Mouse (Mus musculus): ENCODE measurements around the gene Neurl1a. TPM values are rescaled to one million over a fixed set of nuclear protein-coding genes. Genes with fewer than 3 reads are reported as not detected.
"Not testable (repeated sequence)": the region's sequence is repeated elsewhere in the genome, so short reads cannot be mapped to it uniquely, and the experiment has no call there.

The Neurl1a gene
- under 1 TPM; 0.20 to 0.47 TPM for polyA plus RNA-seq (2017; shearing (Covaris generic))

DNA sequence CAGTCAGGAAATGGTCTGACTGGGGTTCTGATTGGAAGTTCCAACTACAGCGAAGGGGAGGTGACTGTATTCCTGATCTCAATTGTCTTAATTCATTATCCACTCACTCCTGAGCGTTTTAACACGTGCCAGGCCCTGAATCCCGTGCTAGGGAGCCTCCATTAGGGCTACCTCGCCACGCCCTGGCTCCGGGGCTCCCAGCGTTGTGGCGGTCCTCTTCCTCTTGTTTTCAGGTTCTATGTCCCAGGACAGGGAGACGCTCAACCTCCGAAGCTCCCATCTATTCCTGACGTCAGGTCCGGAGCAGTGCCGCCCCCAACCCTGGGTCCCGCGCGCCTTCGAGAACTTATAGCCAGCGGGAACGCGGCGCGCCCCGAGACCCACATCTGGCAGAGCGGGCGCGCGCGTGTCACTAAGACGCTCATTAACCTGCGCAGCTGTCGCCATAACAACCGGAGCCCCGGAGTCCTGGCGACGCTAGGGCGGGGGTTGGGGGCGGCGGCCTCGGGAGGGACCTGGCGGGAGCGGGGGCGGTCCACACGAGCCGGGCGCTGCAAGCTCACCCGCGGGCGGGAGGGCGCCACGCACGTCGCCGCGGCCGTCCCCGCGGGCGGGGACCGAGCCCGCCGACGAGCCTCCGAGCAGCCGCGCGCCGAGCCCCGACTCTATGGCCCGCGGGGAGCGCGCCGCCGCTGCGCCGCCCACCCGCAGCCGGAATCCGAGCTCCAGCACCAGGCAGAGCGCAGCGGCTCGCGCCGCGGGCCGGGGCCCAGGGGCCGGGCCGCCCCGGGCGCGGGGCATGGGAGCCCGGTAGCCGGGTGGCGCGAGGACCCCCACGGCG, at the start of gene Neurl1a:
Neurl1a (plus strand) TSS at position 390 of the 841 bp plus-strand sequence.
- no peak for ATAC-seq

DNA sequence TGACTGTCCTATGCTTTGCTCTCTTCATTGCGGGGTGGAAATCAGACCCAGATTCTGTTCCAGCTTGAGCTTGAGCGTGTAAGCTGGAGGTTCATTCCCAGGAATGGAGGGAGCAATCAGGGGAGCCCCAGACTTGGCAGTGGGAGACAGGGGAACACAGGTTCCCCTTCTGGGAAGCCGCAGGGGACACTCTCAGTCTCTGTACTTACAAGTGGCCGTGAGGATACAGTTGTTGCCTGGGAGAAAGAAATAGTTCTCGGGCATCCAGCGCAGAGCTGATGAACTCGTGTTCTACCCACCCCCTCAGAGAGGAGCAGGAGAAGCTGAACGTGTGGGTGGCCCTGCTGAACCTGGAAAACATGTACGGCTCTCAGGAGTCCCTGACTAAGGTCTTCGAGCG, 49.8 kb upstream of the Neurl1a start:
- no peak for ATAC-seq

DNA sequence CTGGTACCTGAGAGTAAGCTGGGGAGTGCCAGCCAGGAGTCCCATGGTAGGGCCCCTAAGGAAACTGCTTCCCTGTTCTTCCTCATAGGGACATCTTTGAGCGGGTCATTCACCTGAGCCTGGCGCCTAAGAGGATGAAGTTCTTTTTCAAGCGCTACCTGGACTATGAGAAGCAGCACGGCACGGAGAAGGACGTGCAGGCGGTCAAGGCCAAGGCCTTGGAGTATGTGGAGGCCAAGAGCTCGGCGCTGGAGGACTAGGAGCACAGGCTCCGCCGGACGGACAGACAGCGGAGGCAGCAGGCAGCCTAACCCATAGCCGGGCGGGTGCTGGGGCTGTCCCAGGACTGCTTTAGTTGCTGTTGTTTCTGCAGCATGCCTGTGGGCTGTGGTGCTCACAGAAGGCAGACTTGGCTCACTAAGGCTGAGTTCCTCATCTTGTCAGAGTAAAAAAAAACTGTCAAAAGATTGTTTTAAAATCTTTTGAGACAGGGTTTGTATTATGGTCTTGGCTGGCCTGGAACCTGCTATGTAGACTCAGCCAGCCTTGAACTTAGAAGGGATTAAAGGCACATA, 48.0 kb upstream of the Neurl1a start:
- ATAC-seq: no peak

DNA sequence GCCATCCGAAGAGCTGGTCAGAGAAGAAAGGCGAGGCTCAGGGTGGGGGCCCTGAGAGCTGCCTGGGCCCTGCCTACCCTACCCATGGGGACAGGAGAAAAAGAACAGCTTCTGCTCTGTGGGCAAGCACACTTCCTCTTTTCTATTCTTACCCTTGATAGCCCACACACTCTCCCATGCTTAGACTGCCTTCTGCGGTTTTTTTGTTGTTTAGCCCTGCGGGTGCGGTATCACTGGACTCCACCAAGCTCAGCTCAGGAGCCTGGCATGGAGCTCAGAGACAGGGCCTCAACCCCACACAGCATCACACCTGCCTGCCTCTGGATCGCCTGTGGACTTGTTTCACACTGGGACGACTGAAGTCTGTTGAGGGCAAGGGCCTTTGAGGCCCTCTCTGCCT, 45.5 kb upstream of the Neurl1a start:
- ATAC-seq: no peak

DNA sequence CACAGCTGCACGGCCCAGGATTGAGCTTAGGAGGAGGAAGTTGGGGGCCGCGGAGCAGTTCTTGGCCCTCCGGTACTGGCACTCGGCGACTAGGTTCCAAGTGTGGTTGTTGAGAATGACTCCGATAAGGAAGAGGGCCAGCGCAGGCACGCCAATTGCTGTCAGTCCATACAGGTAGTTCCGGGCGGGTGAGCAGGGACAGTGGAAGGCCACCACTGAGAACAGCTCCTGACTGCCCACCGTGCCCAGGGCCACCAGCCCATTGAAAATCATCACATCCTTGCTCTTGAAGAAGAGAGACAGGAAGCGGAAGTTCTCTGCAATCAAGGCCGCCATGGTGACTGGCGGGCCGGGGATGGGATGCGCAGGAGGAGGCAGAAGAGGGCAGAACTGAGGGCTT, 43.1 kb upstream of the Neurl1a start:
- ATAC-seq: no peak

DNA sequence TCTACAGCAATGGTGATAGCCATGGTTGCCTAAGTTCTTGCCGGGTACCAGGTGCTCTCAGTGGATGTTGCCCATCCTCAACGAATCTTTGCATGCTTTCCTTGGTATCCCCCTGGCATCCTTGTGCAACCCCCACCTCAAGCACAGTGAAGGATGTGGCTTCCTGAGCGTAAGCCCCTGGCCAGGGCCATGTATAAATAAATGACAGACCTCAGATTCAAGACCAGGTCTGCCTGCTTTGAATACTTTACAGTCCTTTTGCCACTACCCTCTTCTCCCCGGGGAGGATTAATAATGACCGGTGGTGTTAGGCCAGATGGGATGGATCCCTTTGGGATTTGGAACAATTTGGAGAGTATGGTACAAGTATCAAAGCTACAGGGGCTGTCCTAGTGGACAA, 42.5 kb upstream of the Neurl1a start:
- ATAC-seq: no peak

DNA sequence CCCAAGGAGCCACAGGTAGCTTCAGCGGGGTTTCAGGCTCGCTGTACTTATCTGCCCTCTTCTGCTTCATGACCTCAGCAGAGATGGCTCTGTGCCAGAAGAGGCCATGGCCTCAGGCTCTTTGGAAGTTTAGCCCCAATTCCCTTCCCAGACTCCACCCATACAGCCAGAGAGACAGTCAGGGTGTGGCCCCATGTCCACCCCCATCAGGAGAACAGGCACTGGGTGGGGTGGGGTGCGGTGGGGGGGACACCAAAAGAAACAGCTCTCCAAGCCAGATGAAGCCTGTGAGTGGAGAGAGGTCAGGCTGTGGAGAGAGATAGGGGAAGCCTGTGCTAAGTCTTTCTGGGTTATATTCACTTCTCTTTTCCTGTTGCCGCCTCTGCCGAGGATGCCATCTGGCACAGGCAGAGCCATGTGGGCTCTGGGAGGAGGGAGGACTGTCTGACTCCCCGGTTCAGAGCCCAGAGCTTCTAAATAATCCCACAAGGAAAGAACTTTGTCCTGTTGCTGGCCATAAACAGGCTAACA, 41.5 kb upstream of the Neurl1a start:
- ATAC-seq: no peak

DNA sequence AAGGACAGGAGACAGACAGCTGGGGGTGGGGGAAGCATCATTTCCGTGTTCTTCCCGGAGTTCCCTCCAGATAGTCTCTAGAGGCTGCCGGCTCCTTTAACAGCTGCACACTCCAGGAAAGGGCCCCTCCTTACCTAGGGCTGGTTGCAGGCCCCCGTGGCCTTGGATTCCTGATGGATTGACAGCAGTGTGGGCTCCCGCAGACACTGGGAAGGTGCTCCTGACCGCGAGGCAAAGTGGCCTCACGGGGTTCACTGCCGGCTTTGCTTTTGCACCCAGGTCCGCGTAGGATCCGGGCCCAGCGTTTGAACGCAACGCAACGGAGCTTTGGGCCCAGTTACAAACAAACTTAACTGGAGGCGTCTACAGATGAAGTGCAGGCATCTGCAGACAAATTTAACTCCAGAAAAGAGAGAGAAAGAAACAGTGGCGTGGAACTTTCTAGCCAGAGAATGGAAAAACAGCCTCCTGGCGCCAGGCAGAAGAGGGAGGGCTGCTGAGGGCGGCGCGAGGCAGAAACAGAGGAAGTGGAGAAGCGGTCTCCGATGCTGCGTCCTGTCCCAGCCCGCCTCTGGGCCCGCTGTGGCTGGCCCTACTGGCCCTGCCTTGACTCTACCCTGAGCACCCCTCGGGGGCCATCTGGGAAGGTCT, 40.7 kb upstream of the Neurl1a start, which contains the start of gene Calhm2:
Calhm2 (minus strand) TSS at position 524 of the 651 bp plus-strand sequence.
- peak; percentile 88 for ATAC-seq

DNA sequence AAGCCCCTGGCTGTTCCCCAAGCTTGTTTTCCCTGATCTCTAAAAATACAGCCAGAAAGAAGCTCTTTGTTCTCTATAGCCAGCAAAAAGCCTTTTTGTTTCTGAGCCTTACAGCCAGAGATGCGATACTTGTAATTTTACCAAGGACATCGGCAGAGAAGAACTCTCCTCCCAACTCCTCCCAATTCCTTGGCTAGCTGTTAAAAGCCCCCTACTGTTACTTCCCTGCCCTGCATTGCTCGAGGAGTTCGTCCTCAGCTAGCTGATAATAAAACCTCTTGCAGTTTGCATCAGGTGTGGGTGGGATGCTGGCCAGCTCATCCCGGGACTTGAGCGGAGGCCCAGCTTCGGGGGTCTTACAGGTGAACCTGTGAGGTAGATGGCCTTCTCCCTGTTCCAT, 39.0 kb upstream of the Neurl1a start:
- ATAC-seq: not testable (repeated sequence)

DNA sequence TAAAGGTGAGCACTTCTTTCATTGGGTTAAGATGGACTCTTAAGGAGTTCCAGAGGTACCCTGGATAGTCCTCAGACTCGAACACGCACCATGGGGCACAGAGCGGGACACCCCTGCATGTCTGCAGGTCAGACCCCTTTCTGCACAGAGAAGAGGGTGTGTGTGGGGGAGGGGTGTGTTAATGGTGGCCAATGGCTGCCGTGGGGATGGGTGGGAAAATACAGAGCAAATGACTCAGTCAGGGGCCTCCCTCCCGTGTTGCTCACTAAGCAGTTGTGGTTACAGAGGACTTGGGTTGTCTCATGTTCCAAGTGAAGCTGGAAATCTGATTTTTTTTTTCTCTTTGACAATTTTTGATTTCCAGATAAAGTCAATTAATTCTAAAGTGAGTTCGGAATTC, 36.2 kb upstream of the Neurl1a start:
- no peak for ATAC-seq

DNA sequence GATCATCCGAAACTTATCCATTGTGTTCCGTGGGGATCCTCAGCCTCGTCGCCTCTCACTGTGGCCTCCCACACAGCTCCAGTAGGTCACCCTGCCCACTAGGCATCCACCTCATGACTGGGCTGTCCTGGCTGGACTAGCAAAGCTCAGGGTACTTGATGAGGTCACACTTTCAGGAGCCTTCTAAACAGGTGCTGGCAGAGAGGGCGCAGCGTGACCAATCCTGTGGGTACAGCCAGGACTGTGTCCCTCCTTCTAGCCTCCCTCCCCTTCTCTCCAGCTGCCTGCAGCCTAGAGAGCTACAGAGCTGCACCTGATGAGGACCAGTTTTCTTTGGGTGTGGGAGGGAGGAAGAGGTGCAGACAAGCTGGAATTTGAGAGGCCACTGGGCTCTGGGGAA, 34.5 kb upstream of the Neurl1a start, which contains the start of gene Calhm1:
Calhm1 (minus strand) TSS at position 101 of the 400 bp plus-strand sequence.
- ATAC-seq: no peak

DNA sequence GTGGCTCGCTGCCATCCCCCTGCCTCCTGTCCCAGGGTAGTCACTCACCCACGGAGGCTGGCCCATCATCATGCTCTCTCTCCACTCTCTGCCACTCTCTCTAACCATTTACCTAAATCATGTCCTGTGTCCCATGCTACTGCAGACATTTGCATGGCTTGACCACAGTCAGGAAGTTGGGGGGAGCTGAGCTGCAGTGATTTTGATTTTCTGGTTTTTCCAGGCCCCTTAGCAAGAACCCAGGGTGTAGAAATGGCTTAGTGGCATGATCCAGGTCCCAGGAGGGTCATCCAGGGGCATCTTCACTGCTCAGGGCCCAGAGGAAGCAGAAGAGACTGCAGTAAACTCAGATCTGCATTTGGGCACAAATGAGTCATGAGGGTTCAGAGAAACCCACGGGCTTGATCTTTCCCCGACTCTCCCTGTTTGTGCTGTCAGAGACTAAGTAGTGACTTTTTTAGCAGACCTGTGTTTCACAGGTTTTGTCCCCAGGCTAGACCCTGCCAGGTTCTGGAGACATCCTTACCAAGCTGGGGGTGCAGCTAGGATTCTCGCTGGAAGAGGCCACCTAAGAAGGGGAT, 30.3 kb upstream of the Neurl1a start:
- ATAC-seq: no peak

DNA sequence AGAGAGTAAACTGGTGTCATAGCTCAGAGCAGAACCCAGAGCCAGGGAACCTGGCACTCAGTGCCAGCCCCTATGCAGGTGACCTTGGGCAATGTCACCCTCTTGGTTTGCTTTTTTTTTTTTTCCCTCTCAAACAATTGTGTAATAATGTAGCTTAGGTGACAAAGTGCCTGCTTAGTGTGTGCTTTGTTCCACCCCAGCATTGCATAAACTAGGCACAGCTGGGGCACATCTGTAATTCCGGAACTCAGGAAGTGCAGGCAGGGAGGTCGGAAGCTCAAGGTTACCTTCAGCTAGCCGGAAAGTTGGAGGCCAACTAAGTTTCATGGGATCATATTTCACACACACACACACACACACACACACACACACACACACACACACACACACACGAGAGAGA, 28.8 kb upstream of the Neurl1a start:
- no peak for ATAC-seq

DNA sequence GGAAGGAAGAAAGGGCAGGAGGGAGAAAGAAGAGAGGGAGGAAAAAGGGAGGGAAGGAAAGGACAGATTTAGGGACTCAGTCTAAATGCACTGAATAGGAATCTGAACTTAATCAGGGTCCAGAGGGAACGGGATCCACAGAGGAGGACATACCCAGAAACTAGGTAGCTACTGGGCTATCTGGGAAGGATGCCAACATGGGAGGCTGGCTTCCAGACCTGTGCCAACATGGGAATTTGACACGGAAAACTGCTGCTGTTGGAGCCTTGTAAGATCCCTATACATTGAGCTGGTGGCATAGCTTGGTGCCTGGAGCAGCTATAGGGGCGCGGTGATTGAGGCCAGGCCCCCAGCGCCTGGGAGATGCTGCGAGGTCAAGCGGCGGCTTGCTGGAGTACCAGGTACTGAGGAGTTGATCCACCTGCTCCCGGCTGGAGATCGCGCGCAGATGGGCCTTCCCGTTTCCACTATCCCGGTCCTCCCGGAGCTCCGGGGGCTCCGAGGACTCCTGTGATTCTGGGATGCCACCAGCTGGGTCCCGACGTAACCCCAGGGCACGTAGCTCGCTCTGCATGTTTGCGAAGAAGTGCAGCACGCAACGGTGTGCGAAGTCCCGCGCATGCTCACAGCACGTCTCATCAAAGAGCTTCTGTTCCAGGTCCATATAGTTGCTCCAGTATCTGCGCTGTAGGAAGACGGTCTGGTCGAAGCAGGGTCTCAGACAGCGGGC, 27.1 kb upstream of the Neurl1a start:
- no peak for ATAC-seq

DNA sequence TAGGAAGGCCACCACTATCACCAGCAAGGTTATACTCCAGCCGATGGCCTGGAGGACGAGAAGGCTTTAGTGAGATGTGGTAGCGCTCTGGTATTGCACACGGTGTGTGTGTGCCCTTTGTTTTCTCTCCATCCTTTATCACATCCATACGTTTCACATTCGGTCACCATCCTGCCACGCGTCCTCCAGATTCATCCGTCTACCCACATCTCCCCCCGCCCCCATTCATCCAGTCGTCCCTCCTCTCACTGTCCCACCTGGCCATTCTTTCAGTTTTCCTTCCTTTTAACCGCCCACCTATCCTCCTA, 26.6 kb upstream of the Neurl1a start:
- no peak for ATAC-seq

DNA sequence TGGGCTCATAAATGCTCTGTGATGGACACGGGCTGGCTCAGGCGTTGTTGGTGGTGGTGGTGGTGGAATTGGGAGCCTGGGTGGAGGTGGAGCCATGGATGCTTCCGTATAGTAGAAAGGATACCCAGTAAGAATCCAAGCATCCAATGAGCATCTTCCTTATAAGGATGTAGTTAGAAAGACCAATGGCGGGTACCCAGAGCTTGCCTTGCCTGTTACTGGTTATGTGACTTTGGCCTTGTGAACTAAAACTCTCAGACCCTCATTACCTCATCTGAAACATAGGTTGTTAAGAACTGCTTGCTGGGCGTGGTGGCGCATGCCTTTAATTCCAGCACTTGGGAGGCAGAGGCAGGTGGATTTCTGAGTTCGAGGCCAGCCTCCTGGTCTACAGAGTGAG, 24.9 kb upstream of the Neurl1a start:
- no peak for ATAC-seq

DNA sequence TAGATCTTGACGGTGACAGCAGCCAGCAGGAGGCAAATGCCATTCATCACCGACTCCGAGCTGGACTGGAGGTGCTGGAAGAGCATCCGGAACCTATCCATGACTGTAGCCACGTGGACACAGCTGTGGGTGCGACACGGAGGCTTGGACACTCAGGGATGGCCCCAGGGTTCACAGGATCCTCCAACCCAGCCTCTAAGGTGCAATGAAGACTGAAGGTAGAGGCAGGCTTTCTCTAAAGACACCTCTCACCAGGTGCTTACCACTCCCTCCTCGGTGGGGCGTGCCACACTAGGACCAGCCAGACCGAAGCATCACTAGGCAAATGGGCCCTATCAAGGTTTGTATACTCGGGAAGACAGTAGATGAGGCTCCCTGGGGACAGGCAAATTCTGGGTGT, 21.0 kb upstream of the Neurl1a start, which contains the start of gene Calhm3:
Calhm3 (minus strand) TSS at position 101 of the 400 bp plus-strand sequence.
- no peak for ATAC-seq

DNA sequence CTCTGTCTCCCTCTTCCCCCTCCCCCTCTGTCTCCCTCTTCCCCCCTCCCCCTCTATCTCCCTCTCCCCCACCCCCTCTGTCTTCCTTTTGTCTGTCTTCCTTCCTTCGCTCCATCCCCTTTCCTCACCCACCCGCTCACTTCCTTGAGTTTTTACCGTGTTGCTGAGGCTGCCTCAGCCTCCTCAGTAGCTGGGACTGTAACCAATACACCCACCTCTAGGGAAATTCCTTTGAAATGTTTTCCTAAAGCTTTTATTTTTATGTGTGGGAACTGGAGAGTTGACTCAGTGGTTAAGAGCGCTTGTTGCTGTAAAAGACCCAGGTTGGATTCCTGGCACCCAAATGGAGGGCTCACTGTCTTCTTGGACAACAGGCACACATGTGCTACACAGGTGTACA, 17.0 kb upstream of the Neurl1a start:
- no peak for ATAC-seq

DNA sequence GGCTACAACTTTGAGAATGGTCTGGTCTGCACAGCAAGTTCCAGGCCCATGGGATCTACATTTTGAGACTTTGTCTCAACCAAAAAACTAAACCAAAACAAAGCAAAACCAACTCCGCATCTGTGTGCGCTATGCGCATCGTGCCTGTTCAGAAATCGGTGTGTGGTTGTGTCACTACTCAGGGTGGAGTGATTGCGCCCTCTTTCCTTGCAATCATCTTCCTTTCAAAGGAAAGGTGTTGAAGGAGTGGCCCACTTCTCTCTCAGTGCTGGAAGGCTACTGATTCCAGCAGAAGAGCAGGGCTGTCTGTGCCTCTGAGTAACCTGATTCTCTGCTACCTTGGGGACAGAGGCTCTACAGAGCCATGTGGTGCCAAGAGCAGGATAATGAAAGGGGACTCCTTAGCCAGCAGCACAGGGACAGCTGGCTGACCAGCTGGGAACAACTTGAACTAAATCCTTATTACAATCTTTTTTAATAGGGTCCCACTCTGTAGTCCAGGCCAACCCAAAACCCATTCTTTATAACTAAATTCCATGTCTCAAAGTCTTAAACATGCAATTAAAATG, 15.4 kb upstream of the Neurl1a start:
- ATAC-seq: no peak

DNA sequence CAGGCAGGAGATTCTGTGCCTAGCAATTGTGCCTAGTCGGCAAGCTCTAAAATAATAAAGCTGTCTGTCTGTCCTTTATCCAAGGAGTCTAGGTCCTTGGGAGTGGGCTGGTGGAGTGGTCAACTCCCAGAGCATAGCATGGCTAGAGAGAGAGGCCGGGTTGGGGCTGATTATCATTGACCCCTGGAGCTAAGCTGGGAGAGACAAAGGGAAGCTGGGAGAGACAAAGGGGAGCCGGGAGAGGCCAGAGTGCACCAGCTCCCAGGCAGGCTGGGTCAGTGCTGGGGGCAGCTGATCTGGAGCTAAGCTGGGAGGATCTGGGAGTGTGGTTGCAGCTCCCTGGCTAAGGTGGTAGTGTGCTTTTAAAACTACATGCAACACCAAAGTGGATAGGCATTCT, 11.9 kb upstream of the Neurl1a start:
- ATAC-seq: no peak

DNA sequence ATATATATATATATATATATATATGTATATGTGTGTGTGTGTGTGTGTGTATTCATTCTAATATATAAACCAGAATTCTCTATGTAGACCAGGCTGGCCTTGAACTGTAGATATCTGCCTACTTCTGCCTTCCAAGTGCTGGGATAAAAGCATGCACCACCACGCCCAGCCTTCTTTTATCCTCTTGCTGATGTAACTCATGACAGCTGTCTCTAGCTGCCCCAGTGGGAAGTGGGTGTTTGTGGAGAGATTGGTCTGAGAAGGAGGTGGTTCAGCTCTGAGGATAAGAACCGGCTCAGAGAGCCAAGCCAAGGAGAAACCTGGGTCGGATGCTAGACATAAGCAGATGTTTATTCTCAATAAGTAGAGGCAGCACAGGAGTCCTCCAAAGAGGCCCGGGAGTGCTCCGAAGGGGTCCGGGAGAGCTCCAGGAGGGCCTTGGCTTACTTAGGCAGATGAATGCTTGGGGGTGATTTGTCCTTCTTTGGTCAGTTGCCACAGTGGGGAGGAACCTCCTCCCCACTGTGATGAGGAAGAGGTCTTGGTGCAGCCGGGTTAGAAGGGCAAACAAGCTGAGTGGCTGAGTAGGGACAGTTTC, 10.9 kb upstream of the Neurl1a start:
- no peak for ATAC-seq

DNA sequence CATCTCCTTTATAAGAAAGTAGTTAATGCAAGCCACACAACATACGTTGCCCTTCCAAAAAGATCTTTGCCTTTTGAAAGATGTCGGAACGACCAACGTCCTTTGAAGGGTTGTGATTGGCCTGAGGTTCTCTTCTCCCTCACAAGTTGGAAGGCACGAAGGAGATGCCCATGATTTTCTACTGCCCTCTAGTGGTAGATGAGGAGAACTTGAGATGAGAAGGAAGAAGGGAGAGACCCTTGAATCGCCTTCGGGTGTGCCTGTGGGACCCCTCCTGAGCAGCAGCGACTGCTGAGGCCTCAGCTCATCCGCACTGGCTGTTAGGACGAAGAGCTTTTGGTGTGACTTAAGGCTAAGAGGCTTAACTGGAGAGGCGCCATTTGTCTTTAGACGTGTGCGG, 10.4 kb upstream of the Neurl1a start:
- ATAC-seq: no peak
